Mouse (Mus musculus) cerebellum, postnatal 14 days (tissue): ENCODE data around the gene Rapgefl1.

Experiments used
- DNase-seq, 2 experiments: peaks; one replicate each; pipeline ENCODE4 v3.0.0; 2021; ENCODE audit warnings: mixed read lengths in 2 of 2

Gene Rapgefl1

DNA sequence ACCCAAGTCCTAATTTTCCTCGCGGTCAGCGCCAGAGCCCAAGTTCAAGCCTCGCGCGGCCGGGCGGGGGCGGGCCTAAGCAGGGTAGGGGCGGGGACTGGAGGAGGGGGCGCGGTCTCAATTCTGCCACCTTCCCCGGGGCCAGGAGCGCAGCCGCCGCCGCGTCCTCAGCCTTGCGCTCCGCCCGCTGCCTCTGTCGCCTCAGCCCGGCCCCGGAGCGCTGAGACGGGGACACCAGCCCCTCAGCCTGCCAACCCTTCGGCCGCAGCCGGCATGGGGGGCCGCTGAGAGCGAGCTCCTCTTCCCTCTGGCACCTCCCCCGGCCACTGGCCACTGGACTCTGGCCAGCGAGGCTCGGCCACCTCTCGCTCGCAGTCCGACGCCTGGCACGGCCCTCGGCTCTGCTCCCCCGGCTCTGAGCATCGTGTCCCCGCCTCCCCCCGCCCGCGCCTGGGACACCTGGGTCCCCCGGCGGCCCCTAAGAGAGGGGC is at the start of gene Rapgefl1:
Rapgefl1 (plus strand) TSS at position 135 of the 491 bp plus-strand sequence.
- DNase-seq, result peak; percentile 90 to 91

DNA sequence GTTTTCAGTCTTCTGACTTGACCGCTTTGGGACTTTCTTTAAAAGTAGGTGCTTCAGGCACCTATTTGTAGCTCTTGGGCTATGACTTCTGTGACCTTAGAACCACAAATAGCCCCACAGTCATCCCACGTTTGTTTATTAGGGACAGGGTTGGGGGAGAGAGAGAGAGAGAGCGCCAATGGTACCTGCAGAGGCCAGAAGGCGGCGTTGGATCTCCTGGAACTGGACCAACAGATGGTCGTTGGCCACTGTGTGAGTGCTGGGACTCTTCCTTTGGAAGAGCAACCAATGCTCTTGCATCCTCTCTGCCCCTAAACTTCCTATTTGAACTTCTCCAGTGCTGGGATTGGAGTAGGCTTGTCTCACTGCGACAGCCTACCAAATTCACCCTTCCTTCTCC is 49.4 kb upstream of the Rapgefl1 start:
- DNase-seq, result peak in 1 of 2 experiments; percentile 68

DNA sequence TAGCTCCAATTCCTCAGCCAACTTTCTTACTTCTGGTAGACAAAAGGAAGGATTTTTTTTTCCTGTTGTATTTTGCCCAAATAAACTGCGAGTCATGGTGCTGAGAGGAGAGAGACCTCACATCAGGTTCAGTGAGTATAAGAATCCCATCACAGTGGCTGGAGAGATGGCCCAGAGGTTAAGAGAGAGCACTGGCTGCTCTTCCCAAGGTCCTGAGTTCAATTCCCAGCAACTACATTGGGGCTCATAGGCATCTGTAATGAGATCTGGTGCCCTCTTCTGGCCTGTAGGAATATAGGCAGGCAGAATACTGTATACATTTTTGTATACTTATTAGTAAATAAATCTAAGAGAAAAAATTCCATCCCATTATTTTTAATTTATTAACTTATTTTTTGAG is 48.9 kb upstream of the Rapgefl1 start:
- no peak for DNase-seq

DNA sequence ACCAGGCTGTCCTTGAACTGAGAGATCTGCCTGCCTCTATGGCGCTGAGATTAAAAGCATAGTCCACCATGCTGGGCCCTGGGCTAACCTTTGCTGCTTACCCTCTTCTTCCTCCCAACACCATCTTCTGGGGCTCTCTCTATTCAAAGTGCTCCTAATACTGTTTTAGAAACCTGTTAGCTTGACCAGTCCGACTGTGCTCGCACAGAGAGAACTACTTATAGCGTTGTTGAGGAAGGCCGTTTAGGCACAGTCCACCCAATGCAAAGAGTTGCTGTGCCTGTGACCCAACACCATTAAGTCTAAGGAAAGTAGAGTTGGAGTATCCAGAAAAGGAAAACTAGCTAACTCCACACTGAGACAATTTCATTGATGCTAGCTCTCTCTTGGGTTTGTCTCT is 48.4 kb upstream of the Rapgefl1 start:
- no peak for DNase-seq

DNA sequence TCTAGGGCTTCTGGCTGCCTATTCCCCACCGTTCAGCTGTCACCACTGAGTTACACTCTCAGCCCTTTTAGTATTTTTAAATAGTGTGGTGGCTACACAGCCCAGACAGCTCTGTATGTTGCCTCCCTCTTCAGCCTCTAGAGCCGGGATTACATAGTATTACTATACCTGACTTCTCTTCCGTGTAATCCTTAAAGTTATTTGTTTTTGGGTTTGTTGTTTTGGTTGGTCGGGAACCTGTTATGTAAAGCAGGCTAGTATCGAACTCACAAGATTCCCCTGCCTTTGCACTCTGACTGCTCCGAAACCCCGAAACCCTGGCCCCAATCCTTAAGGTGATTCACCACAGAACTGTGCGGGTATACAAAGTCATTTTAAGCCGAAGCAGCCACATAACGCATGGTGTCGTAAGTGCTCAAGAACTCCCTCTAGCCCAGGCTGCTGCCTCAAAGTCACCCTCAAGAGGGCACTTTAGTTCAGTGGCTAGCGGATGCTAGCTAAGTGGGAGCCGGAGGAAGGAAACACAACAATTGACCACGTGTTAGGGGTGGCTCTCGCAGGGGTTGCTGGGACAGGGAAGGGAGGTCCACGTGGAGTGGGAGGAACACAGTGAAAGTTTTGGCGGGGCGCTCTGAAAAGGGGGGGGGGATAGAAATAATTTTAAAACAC is 47.9 kb upstream of the Rapgefl1 start:
- peak; percentile 88 to 89 for DNase-seq

DNA sequence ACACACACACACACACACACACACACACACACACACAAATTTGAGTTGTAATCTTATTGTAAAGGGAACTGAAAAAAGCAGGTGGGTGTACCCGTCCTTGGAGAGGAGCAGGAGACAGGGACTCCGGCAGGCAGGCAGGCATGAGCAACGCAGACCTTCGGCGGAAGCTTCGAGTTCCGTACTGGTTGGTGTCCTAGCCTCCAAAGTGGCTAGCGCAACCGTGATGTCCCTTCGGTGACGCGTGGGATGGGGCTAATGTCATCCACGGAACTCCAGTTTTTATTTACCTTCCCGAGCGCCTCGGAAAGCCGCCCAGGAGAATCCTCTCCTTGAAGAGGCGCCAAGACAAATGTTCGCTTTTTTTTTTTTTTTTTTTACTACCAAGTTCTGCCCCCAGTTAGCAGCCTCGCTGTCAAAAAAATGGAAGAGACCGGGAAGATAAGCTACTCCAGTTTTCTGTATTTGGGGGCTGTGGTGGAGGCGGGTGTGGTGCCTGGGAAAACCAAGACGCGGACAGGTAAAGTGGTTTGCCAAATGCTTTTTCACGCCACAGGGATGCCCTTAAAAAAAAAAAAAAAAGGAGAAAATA is 47.3 kb upstream of the Rapgefl1 start:
- DNase-seq, result peak in 1 of 2 experiments; percentile 48

DNA sequence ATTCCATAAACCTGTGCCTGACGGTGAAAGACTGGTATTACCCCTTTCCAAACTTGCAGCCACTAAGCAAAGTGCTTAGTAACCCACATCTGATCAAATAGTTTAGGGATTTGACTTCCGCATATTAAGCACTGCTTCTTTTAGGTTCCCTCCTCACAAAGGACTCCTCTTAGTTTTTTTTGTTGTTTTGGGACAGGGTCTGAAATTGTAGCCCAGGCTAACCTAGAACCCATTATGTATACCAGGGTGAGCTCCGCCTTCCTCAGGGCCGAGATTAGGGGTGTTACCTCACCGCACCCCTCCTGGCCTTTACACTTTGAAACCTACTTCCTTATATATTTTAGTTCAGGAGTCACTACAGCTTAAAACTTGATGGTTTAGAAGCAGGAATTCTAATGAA is 46.8 kb upstream of the Rapgefl1 start:
- DNase-seq, result no peak

DNA sequence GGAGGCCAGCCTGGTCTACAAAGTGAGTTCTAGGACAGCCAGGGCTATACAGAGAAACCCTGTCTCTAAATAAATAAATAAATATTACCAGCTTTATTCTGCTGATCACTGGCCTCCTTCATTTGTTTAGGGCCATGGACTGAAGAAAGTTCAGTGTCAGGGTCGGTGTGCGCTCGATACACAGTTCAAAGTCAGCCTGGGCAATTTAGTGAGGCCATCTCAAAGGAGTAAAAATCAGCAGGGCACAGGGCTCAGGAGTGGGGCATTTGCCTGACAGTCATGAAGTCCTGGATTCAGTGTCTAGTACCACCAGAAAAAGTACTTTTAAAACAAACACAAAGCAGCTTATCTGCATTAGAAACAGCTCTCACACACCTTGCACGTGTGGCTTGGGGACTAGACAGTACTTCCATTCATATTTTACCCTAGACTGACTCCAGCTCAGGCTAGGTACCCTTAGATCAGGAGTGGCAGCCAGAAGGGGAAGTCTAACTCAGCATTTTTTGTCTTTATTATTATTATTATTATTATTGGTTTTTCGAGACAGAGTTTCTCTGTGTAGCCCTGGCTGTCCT is 45.9 kb upstream of the Rapgefl1 start:
- DNase-seq, result no peak

DNA sequence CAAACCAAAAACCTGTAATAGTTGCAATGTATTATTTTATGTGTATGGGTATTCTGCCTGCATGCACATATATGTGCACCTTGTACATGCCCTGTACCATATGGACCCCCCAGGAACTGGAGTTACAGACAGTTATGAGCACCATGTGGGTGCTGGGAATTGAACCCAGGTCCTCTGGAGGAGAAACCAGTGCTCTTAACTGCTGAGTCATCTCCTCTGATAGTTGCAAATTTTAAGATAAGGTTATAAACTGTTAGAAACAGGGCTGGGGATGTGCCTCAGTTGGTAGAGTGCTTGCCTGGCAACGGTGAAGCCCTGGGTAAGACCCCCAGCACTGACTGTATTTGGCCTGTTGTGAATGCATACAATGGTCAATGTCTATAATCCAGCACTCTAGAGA is 45.1 kb upstream of the Rapgefl1 start:
- no peak for DNase-seq

DNA sequence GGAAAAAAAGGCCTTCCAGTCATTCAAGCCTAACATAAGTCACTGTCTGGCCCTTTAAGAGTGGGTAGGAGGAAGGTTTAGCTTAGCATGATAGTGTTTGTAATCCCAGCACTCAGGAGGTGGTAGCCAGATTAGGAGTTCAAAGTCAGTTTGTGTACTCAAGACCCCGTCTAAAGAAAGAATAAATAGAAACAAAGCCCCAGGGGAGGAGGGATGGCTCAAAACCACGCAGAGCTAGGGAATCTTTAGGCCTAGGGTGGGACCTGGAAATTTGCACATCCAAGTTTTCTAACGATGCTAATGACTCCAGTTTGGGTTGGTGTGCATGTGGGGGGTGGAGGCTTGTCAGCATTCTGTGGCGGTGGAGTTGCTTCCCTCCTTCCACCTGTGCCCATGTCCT is 44.5 kb upstream of the Rapgefl1 start:
- DNase-seq, result no peak

DNA sequence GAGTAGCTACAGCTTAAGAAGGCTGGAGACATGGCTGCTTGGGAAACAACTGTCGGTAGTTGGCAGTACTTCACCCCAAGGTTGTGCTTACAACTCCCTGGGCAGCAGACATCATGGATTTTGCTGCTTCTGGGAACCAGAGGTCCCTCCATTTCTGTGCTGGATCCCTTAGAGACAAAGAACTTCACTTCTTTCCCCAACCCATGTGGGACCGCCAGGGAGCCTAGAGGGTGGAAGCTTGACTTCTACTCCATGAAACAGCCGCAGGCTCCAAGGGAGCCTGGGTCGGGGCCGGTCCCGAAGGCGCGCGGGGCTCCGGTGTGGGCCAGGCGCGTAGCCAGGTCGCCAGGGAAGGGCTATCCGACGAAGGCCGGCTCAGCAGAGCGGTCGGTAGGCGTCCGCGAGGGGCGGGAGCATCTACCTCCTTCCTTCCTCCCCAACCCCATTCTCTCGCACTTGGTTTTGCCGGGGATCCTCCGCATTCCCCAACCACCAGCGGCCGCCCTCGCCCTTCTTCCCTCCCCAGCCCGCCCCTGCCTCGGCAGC is 42.0 kb upstream of the Rapgefl1 start:
- peak; percentile 83 for DNase-seq

DNA sequence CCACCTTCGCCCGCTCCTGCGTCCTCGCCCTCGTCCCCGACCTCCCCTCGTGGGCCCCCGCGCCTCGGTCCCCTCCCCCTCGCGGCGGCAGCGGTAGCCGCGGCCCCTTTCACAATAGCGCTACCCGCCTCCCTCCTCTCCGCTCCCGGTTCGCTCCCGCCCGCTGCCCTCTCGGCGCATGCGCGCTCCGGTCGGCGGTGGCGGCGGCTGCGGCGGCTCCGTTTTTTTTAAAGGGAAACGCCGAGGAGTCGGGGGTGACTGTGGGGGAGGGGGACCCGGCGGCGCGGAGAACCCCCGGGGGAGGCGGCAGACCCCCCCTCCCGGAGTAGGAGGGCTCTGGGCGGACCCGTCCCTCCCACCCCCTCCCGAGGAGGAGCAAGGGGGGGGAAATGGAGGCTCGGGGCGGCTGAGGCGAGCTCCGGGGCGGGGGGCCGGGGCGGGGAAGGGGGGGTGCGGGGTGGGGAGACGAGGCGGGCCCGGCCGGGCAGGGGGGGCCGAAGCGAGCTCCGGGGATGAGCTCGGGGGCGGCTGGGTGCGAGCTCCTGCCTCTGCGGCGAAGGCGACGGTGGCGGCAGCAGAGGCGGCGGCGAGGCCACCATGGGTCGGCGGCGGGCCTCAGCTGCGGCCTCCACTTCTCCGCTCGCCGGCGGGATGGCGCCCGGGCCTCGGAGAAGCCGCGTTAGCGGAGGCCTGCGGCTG is 41.4 kb upstream of the Rapgefl1 start, which contains the start of gene Msl1:
Msl1 (plus strand) TSS at position 502 of the 699 bp plus-strand sequence.
- DNase-seq, result peak; percentile 92 to 94

DNA sequence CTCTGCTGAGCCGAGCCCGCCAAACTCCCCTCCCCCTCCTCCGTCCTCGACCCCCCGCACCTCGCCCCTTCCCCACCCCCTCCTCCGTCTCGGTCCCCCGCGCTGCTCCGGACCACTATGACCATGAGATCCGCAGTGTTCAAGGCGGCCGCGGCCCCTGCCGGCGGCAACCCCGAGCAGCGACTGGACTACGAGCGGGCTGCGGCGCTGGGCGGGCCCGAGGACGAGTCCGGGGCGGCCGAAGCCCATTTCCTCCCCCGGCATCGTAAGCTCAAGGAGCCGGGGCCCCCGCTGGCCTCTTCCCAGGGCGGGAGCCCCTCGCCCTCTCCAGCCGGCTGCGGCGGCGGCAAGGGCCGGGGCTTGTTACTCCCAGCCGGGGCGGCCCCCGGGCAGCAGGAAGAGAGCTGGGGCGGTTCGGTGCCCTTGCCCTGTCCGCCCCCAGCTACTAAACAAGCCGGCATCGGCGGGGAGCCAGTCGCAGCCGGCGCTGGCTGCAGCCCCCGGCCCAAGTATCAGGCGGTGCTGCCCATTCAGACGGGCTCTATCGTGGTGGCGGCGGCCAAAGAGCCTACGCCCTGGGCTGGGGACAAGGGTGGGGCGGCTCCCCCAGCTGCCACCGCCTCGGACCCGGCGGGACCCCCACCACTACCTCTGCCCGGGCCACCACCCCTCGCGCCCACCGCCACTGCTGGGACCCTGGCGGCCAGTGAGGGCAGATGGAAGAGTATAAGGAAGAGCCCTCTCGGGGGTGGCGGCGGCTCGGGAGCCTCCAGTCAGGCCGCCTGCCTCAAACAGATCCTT is 40.7 kb upstream of the Rapgefl1 start:
- peak; percentile 65 to 75 for DNase-seq

DNA sequence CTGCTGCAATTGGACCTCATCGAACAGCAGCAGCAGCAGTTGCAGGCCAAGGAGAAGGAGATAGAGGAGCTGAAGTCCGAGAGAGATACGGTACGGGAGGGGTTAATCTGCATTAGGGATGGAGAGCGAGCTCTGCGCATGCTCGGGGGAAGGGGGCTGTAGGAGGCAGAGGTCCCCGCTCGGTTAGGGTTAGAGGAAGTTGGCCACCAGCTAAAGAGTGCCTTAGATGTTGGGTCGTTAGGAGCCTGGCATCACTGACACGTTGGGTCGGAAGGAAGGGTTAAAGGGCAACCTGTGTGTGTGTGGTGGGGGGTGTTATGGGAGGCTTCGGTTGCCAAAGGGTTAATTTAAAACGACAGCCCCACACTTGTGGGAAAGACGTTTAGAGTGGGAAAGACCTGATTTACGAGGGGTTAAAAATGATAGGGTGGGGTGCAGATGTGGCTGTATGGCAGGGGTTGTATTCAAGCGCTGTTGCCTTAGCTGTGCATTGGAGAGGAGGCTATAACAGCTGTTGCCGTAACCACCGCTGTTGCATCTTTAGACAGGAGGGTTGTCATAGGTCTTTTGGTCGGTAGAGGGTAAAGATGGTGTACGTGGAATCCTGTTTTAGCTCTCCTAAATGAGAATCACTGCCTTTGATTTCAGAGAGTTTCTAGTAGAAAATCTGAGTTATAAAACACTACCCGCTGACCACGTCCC is 39.9 kb upstream of the Rapgefl1 start:
- peak; percentile 88 to 89 for DNase-seq

DNA sequence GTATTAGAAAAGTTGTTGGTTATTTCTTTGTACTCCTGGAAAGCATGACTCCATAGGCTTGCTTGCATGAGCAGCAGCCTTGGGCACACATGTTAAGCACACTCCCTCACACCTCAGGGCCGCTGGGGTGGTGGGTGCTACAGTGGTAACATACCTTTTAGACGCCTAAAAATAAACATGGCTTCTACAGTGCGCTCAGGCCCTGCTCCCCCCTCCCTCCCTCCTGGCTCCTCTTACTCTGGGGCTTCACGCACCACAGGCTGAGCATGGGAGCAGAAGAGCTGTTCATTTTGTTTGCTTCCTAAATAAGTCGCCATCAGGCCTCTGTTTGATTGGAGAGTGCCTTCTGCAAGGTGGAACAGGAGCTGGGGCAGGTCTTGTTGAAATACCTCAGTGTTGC is 39.3 kb upstream of the Rapgefl1 start:
- peak in 1 of 2 experiments; percentile 54 for DNase-seq

DNA sequence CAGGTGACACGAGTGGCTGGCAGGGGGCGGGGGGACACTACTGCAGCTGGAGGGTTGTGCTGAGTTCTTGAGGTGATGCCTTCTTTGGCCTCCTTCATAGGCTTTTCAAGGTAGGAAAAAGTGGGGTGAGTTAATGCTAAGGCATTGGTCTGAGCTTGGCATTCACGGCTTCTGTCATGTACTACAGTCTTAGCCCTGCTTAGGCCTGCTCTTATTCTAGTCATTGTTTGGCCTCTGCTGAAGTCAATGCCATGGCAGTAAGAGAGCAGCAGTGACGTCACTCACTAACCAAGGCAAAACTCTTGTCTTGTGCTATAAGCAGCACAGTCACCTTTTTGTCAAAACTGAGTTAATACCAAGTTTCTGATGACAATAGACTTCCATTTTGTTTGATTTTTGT is 38.7 kb upstream of the Rapgefl1 start:
- no peak for DNase-seq

DNA sequence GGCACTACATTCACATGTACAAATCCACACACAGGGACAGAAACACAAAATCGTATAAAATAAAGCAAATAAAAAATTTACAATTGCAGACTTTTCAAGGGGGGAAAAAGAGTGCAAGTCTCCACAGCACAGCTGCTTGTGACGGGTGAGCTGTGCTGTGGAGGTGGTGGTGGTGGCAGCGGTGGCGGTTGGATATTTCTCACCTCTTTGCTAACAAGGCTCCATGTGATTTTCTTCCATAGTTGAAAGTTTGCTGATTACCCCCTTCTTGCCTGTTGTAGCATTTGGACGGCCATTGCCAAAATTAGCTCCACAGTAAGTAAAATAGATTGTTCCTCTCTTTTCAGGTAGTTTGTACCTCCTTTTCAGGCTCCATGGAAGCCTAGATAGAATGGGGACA is 32.0 kb upstream of the Rapgefl1 start, which contains the start of gene Casc3:
Casc3 (plus strand) TSS at position 301 of the 400 bp plus-strand sequence.
- DNase-seq, result no peak

DNA sequence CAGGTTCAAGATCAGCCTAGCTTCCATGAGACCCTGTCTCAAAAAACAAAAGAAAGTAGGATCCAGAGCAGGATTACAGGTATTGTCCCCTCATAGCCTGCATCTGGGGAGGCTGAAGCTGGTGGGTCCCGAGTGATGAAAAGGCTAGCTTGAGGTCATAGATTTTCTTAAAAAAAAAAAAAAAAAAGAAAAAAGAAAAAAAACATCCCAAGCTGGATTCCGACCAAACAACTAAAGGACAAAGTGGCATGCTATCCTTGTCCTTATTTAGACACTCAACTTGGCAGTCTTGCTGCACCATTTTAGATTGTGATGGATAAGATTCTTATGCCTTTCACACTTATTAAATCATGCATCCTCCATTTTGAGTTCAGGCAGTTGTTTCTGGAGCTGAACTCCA is 28.2 kb upstream of the Rapgefl1 start:
- DNase-seq, result no peak

DNA sequence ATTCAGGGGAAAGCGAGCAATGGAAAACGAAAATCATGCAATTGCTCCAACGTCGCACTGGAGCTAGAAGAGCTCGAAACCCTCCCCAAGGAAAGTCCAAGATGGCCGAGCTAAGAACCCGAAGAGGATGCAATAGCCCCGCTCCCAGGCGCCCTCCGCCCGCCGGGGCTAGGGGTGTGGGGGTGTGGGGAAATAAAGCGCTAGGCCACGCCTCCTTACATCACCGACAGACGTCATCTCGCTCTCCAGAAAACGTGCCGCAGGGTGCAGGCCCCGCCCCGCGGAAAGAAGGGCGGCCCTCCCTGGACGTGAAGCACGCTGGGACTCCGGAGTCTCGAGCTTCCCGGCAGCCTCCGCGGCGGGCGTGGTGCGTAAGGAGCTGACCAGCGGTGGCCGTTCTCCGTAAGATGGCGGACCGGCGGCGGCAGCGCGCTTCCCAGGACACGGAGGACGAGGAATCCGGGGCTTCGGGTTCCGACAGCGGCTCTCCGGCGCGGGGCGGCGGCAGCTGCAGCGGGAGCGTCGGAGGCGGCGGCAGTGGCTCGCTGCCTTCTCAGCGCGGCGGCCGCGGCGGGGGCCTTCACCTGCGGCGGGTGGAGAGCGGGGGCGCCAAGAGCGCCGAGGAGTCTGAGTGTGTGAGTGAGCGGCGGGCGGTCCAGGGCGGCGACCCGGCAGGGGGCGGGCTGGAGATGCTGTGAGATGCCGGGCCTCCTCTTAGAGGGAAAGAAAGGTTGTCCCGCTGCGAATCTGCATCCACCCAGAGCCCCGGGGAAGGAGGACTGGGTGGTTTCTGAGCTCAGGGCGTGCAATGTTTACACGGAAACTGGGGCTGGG is 26.9 kb upstream of the Rapgefl1 start:
- peak; percentile 99 for DNase-seq

DNA sequence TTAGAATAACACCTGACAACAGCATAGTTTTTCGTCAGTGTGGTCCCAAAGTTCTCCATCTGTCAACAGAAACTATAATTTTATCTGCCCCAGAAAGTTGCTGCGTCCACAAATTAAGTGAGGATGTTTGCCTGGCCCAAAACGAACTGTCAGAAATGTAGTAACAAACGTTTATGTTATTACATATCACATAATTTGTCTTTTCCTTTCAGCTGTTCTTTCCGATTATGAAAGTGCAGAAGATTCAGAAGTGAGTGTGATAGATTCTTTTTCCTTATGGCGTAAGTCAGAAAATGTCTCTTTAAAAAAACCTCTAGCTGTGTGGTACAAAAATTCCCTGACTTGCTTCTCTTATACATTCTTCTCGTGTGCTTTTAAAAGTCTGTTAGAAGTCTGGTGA is 25.9 kb upstream of the Rapgefl1 start:
- no peak for DNase-seq
